Mouse (Mus musculus) ES-E14 (cell line): ENCODE measurements around the gene BC025920. TPM values are rescaled to one million over a fixed set of nuclear protein-coding genes. Genes with fewer than 3 reads are reported as not detected.

ENCODE experiments used
- DNase-seq: peaks from one replicate; pipeline ENCODE4 v3.0.0-alpha.2; 2013; ENCODE audit warnings: low read depth, low spot score
- H3K27ac ChIP-seq: 2 replicates; pipeline ENCODE4 v1.5.1; 2012; ENCODE audit warnings: low read depth, mild to moderate bottlenecking, low read length, moderate library complexity, mixed read lengths; ENCODE audit not compliant: poor library complexity, insufficient read depth, severe bottlenecking
- H3K36me3 ChIP-seq: 2 replicates; pipeline ENCODE4 v1.6.1; 2012; ENCODE audit warnings: mild to moderate bottlenecking, low read length, moderate library complexity, mixed read lengths; ENCODE audit not compliant: control insufficient read depth, poor library complexity, insufficient read depth, severe bottlenecking
- H3K4me1 ChIP-seq, 2 experiments: fragments of 150-350 bp in 1 of 2; sonication (generic) in 1 of 2; 2 replicates each; pipeline ENCODE4 v1.6.1; 2012; ENCODE audit warnings: low read length in 2 of 2, mild to moderate bottlenecking in 1 of 2, mixed read lengths in 1 of 2; ENCODE audit not compliant: control insufficient read depth in 2 of 2, insufficient read depth in 2 of 2, poor library complexity in 1 of 2
- H3K4me3 ChIP-seq, 2 experiments: fragments of 150-350 bp in 1 of 2; sonication (generic) in 1 of 2; 2 replicates each; pipeline ENCODE4 v1.5.1; 2012; ENCODE audit warnings: low read length in 2 of 2, low read depth in 1 of 2, mild to moderate bottlenecking in 1 of 2, mixed read lengths in 1 of 2; ENCODE audit not compliant: insufficient read depth in 1 of 2, poor library complexity in 1 of 2, severe bottlenecking in 1 of 2
- H3K9ac ChIP-seq: 2 replicates; pipeline ENCODE4 v1.6.1; 2012; ENCODE audit warnings: low read depth, mild to moderate bottlenecking, low read length, mixed read lengths; ENCODE audit not compliant: poor library complexity, insufficient read depth, severe bottlenecking
- H3K9me3 ChIP-seq: fragments of 150-350 bp; sonication (generic); 2 replicates; pipeline ENCODE4 v1.6.1; 2012; ENCODE audit warnings: low read depth, mild to moderate bottlenecking, low read length; ENCODE audit not compliant: control insufficient read depth, insufficient read depth
- CHD2 ChIP-seq: IDR thresholded peaks from 2 replicates; pipeline ENCODE4 v1.6.1; 2014; ENCODE audit warnings: mild to moderate bottlenecking, low read depth, low read length, inconsistent platforms
- HCFC1 ChIP-seq: IDR thresholded peaks from 2 replicates; pipeline ENCODE4 v1.6.1; 2012; ENCODE audit warnings: low read length, inconsistent platforms, borderline replicate concordance; ENCODE audit not compliant: insufficient read depth
- MAFK ChIP-seq: IDR thresholded peaks from 2 replicates; pipeline ENCODE4 v1.6.1; 2014; ENCODE audit warnings: mild to moderate bottlenecking, low read depth, low read length, inconsistent platforms; ENCODE audit not compliant: insufficient read depth
- ZC3H11A ChIP-seq: IDR thresholded peaks from 2 replicates; pipeline ENCODE4 v1.6.1; 2012; ENCODE audit warnings: low read depth, mild to moderate bottlenecking, inconsistent platforms, low read length, borderline replicate concordance
- ZNF384 ChIP-seq: IDR thresholded peaks from 2 replicates; pipeline ENCODE4 v1.6.1; 2012; ENCODE audit warnings: low read depth, low read length, inconsistent platforms
- in situ Hi-C, 2 experiments: fragments of 600-800 bp; cut with MboI; formaldehyde crosslinking; loops; one replicate each; pipeline ENCODE4 v1.15.1; 2025; ENCODE audit warnings: low sequenced_read_pairs in 2 of 2, inconsistent platforms in 1 of 2; ENCODE audit not compliant: unreplicated experiment in 2 of 2
- total RNA-seq: library from RNA; depleted of rRNA; stranded (reverse); fragments of 300-350 nt; gene quantifications from 2 replicates; pipeline ENCODE4 v1.2.3, GENCODE M21; 2012

Gene BC025920
- total RNA-seq, 1 experiment = 2.5 TPM

- DNase-seq = no peak
- Histone ChIP-seq H3K27ac (no peak overlapping the region), H3K4me3 (no peak overlapping the region), H3K9me3 (no peaks in the 10 kb centered on the region), H3K4me1 (peaks cover 0 to 16% of the 10 kb centered on the region in 2 experiments; a peak in 1 of 4 replicates), H3K9ac (no peak overlapping the region), H3K36me3 (peaks cover 4% of the 10 kb centered on the region; the same call in 1 of the 2 replicates)
- TF ChIP-seq ZC3H11A (no peak), ZNF384 (no peak), MAFK (no peak), CHD2 (no peak), HCFC1 (no peak)
- in situ Hi-C loops = no loop called here
These were observed 2.2 kb downstream of the BC025920 start for GRCm38 (mm10) chr10:81608308-81608707.

GRCm38 (mm10) chr10:81612779-81613178, 6.7 kb downstream of the BC025920 start:
- Histone ChIP-seq H3K4me1 (peaks cover 7 to 30% of the 10 kb centered on the region in 2 experiments), H3K4me3 (no peak overlapping the region), H3K36me3 (peaks cover 3% of the 10 kb centered on the region; the same call in 1 of the 2 replicates), H3K9ac (peak overlapping the region; percentile 41; the same call in 1 of the 2 replicates), H3K27ac (no peak overlapping the region), H3K9me3 (no peaks in the 10 kb centered on the region)
- in situ Hi-C loops = no loop called here
- TF ChIP-seq HCFC1 (no peak), MAFK (peak; percentile 77)
- no peak for DNase-seq

GRCm38 (mm10) chr10:81615486-81615885, 9.4 kb downstream of the BC025920 start:
- no peak overlapping the region for H3K27ac ChIP-seq
- peak; percentile 67 for DNase-seq

GRCm38 (mm10) chr10:81619976-81620375, 13.9 kb downstream of the BC025920 start:
- no peak overlapping the region for H3K27ac ChIP-seq
- TF ChIP-seq HCFC1 = no peak
- no peak for TF ChIP-seq MAFK
- no peak for TF ChIP-seq ZNF384
- no peak for TF ChIP-seq CHD2
- TF ChIP-seq ZC3H11A = no peak
- H3K4me1 ChIP-seq = peaks cover 12 to 35% of the 10 kb centered on the region in 2 experiments
- no peak overlapping the region for H3K9ac ChIP-seq
- no peaks in the 10 kb centered on the region for H3K9me3 ChIP-seq
- no peak overlapping the region for H3K4me3 ChIP-seq
- peaks cover 10% of the 10 kb centered on the region; the same call in 1 of the 2 replicates for H3K36me3 ChIP-seq
- DNase-seq = no peak
- in situ Hi-C loops = no loop called here

More at GRCm38 (mm10) chr10:81615486-81615885, 9.4 kb downstream of the BC025920 start:
- Histone ChIP-seq H3K4me3 (peak overlapping the region; percentile 18 to 20; a peak in 2 of 4 replicates), H3K4me1 (peaks cover 7 to 31% of the 10 kb centered on the region in 2 experiments), H3K9me3 (no peaks in the 10 kb centered on the region), H3K36me3 (no peaks in the 10 kb centered on the region), H3K9ac (peak overlapping the region; percentile 18; the same call in 1 of the 2 replicates)
- in situ Hi-C loops = no loop called here
- TF ChIP-seq ZNF384 (no peak), ZC3H11A (no peak)

- H3K4me1 ChIP-seq = peaks cover 11 to 37% of the 10 kb centered on the region in 2 experiments
- no peak overlapping the region for H3K9ac ChIP-seq
- no peak for DNase-seq
- H3K27ac ChIP-seq = no peak overlapping the region
- in situ Hi-C loops = no loop called here
- peaks cover 10% of the 10 kb centered on the region; the same call in 1 of the 2 replicates for H3K36me3 ChIP-seq
- H3K4me3 ChIP-seq = no peak overlapping the region
- peak; percentile 44; the same call in 1 of the 2 replicates for TF ChIP-seq CHD2
- no peak for TF ChIP-seq ZNF384
- H3K9me3 ChIP-seq = no peaks in the 10 kb centered on the region
These were observed 14.7 kb downstream of the BC025920 start for GRCm38 (mm10) chr10:81620786-81621185.
